Comparison of ENCODE assay signal across 11 mouse cellular contexts in genomic region chr9:78596834-78597233, GRCm38 (mm10). TPM values are rescaled to one million over a fixed set of nuclear protein-coding genes. Genes with fewer than 3 reads are reported as not detected.
DNase-seq lines count a peak whose midpoint lies in the region; ATAC-seq and TF ChIP-seq lines count a peak whose summit lies in the region.
"Had no signal": no experiment of that assay in that cellular context is flagged by ENCODE, and none has a peak within 500 bp of the region (broad histone marks: within the 10 kb centered on the region; RNA-seq: fewer than 3 reads in every experiment).

No protein-coding gene starts in this region.

- no peaks in the 10 kb centered on the region for H3K27me3 ChIP-seq in hindbrain, embryonic 10.5 days (ENCODE audit: insufficient read depth, poor library complexity, severe bottlenecking)
- no peaks in the 10 kb centered on the region for H3K27me3 ChIP-seq in hindbrain, embryonic 12.5 days
- H3K27me3 ChIP-seq in intestine, embryonic 15.5 days (replicated peaks) = no peaks in the 10 kb centered on the region
- H3K27me3 ChIP-seq: embryonic facial prominence, embryonic 15.5 days; limb, embryonic 15.5 days; stomach, embryonic 15.5 days had no signal

- H3K4me3 ChIP-seq in hindbrain, embryonic 10.5 days = no peak overlapping the region
- H3K4me3 ChIP-seq in hindbrain, embryonic 12.5 days = no peak overlapping the region
- H3K4me3 ChIP-seq in embryonic fibroblast, embryonic 13.5 days (ENCODE audit: insufficient read depth, low read length) = no peak overlapping the region
- H3K4me3 ChIP-seq in intestine, embryonic 15.5 days (replicated peaks) = no peak overlapping the region
- H3K4me3 ChIP-seq: embryonic facial prominence, embryonic 15.5 days; limb, embryonic 15.5 days; stomach, embryonic 15.5 days had no signal

- no peak for ATAC-seq in hindbrain, embryonic 12.5 days (ENCODE audit: low FRiP score)
- ATAC-seq in monocyte, adult 5-6 weeks (replicated peaks; ENCODE audit: insufficient number of reproducible peaks, low FRiP score, low TSS enrichment, poor library complexity, severe bottlenecking) = peak; percentile 80; the same call in 1 of the 2 replicates
- no peak; the same call in 1 of the 2 replicates for ATAC-seq in intestine, embryonic 15.5 days

- no peak for TF ChIP-seq POLR2A in embryonic fibroblast, embryonic 13.5 days (IDR thresholded peaks at IDR 0.05; ENCODE audit: low read depth, low read length)

- WGBS in hindbrain, embryonic 10.5 days = 7% methylated on average over 5 of the region's 5 CpGs
- 7% methylated on average over 5 of the region's 5 CpGs for WGBS in hindbrain, embryonic 12.5 days
- 3% methylated on average over 5 of the region's 5 CpGs for WGBS in intestine, embryonic 15.5 days

- H3K36me3 ChIP-seq in hindbrain, embryonic 10.5 days = no peaks in the 10 kb centered on the region
- no peaks in the 10 kb centered on the region for H3K36me3 ChIP-seq in hindbrain, embryonic 12.5 days
- no peaks in the 10 kb centered on the region for H3K36me3 ChIP-seq in intestine, embryonic 15.5 days
- H3K36me3 ChIP-seq: embryonic facial prominence, embryonic 15.5 days; limb, embryonic 15.5 days; stomach, embryonic 15.5 days had no signal

- peak; percentile 30 for DNase-seq in hindbrain, embryonic 10.5 days (ENCODE audit: low spot score)
- DNase-seq in B cell, adult 2 months = peak; percentile 53 to 60
- peak; percentile 21 for DNase-seq in MEL-GATA-1-ER (ENCODE audit: extremely low read depth, low read depth)
- peak; percentile 57 for DNase-seq in kidney, postnatal 10 days

- peak; percentile 66; the same call in 1 of the 2 replicates for TF ChIP-seq CTCF in embryonic fibroblast, embryonic 13.5 days (IDR thresholded peaks at IDR 0.05; ENCODE audit: borderline replicate concordance, insufficient read depth, low read length)

- no peaks in the 10 kb centered on the region for H3K4me1 ChIP-seq in hindbrain, embryonic 10.5 days (replicated peaks)
- H3K4me1 ChIP-seq in hindbrain, embryonic 12.5 days = no peaks in the 10 kb centered on the region
- H3K4me1 ChIP-seq in embryonic fibroblast, embryonic 13.5 days (ENCODE audit: control insufficient read depth, insufficient read depth, low read length) = peaks cover 5% of the 10 kb centered on the region; the same call in 1 of the 2 replicates
- H3K4me1 ChIP-seq in intestine, embryonic 15.5 days (replicated peaks) = no peaks in the 10 kb centered on the region
- H3K4me1 ChIP-seq: embryonic facial prominence, embryonic 15.5 days; limb, embryonic 15.5 days; stomach, embryonic 15.5 days had no signal

- H3K9ac ChIP-seq in hindbrain, embryonic 12.5 days = no peak overlapping the region
- H3K9ac ChIP-seq in intestine, embryonic 15.5 days = no peak overlapping the region
- H3K9ac ChIP-seq: embryonic facial prominence, embryonic 15.5 days; limb, embryonic 15.5 days; stomach, embryonic 15.5 days had no signal

- H3K9me3 ChIP-seq in hindbrain, embryonic 10.5 days = no peaks in the 10 kb centered on the region
- H3K9me3 ChIP-seq in hindbrain, embryonic 12.5 days (replicated peaks) = no peaks in the 10 kb centered on the region
- H3K9me3 ChIP-seq in intestine, embryonic 15.5 days = no peaks in the 10 kb centered on the region
- H3K9me3 ChIP-seq: embryonic facial prominence, embryonic 15.5 days; limb, embryonic 15.5 days; stomach, embryonic 15.5 days had no signal

- H3K4me2 ChIP-seq in hindbrain, embryonic 12.5 days (replicated peaks) = no peak overlapping the region
- H3K4me2 ChIP-seq in intestine, embryonic 15.5 days (replicated peaks) = no peak overlapping the region
- H3K4me2 ChIP-seq: embryonic facial prominence, embryonic 15.5 days; limb, embryonic 15.5 days; stomach, embryonic 15.5 days had no signal

- no peak overlapping the region for H3K27ac ChIP-seq in hindbrain, embryonic 10.5 days
- no peak overlapping the region for H3K27ac ChIP-seq in hindbrain, embryonic 12.5 days
- no peak overlapping the region for H3K27ac ChIP-seq in embryonic fibroblast, embryonic 13.5 days (ENCODE audit: insufficient read depth, low read length)
- H3K27ac ChIP-seq in intestine, embryonic 15.5 days = no peak overlapping the region
- H3K27ac ChIP-seq: embryonic facial prominence, embryonic 15.5 days; limb, embryonic 15.5 days; stomach, embryonic 15.5 days had no signal

RNA-seq across cellular contexts. Expression of gene Slc17a5, which starts 9.0 kb away (rescaled TPM):
- polyA plus RNA-seq in hindbrain, embryonic 10.5 days (2016; fragmentation: Nextera tagmentation; extraction: Ambion mirVana) = 10.0 and 10.4 TPM in 2 replicates
- 15.1 and 16.9 TPM in 2 replicates for polyA plus RNA-seq in hindbrain, embryonic 12.5 days (2016; fragmentation: Nextera tagmentation; extraction: Ambion mirVana)
- polyA plus RNA-seq in embryonic fibroblast, embryonic 13.5 days (2011; ENCODE audit: insufficient read length, low read depth, missing spikeins) = 12.2 and 12.7 TPM in 2 replicates
- 9.0 to 13.2 TPM (median 9.8 TPM) in 3 replicates for total RNA-seq in monocyte, adult 5-6 weeks (2017)
- 39.6 and 49.8 TPM in 2 replicates for polyA plus RNA-seq in intestine, embryonic 15.5 days (2015; fragmentation: Nextera tagmentation; extraction: Ambion mirVana)

RNA-seq across cellular contexts. Expression of gene Cd109, which starts 18.5 kb away (rescaled TPM):
- polyA plus RNA-seq in hindbrain, embryonic 10.5 days (2016; fragmentation: Nextera tagmentation; extraction: Ambion mirVana) = 3.7 and 4.6 TPM in 2 replicates
- polyA plus RNA-seq in hindbrain, embryonic 12.5 days (2016; fragmentation: Nextera tagmentation; extraction: Ambion mirVana) = 3.6 and 4.2 TPM in 2 replicates
- polyA plus RNA-seq in embryonic fibroblast, embryonic 13.5 days (2011; ENCODE audit: insufficient read length, low read depth, missing spikeins) = 124 and 188 TPM in 2 replicates
- 0.29 TPM in 1 of 3 replicates, not detected in the others for total RNA-seq in monocyte, adult 5-6 weeks (2017)
- 5.1 and 5.9 TPM in 2 replicates for polyA plus RNA-seq in intestine, embryonic 15.5 days (2015; fragmentation: Nextera tagmentation; extraction: Ambion mirVana)

Comparison
In these comparisons a context has a peak if more than half of its experiments do, and no peak if none do; other contexts are left out.
1. RNA of gene Cd109, which starts 18.5 kb away (polyA plus RNA-seq): 124 to 188 TPM in embryonic fibroblast, embryonic 13.5 days; 5.1 to 5.9 TPM in intestine, embryonic 15.5 days, 3.7 to 4.6 TPM in hindbrain, embryonic 10.5 days and 3.6 to 4.2 TPM in hindbrain, embryonic 12.5 days; every median in the first group is over 10 times any median in the second.
2. Peak in every context shown above with its lines, with median percentiles within 50 percentile points of each other: DNase-seq.